Mouse (Mus musculus) lung, postnatal 36 days (tissue): ENCODE measurements at regions not wholly inside any gene's neighbourhood (a gene's known extent, or its start where the extent isn't known, plus 50 kb on each side); places are given as distances from the start of the nearest gene placed in this dataset.

Experiments
- DNase-seq: peaks from one replicate; pipeline ENCODE4 v3.0.0; 2022; ENCODE audit warnings: mixed read lengths

- peak; percentile 38 for DNase-seq
Measured at GRCm38 (mm10) chr12:32653096-32653495, 166.2 kb upstream of the Nampt start.

DNA sequence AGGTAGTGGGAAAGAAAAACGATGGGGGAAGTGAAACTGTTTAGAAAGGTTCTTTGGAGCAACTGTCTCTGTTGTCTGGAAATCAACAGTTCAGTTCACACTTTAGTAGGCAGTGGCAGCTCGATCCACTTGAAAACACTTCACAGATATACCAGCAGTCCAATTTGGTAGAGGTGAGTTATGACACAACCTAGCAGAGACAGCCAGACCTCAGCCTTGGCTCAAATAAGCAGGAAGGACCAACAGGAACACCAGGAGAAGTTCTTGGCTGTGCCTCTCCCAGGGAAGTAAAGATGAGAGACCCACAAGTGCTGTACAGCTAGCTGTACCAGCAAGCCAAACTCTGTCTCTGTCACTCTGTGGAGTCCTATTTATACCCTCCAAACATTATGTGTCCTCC lies 163.2 kb upstream of the Nampt start:
- no peak for DNase-seq

- peak; percentile 22 for DNase-seq
Measured at GRCm38 (mm10) chr12:32661782-32662413, 157.4 kb upstream of the Nampt start.

GRCm38 (mm10) chr12:32666040-32666439 lies 153.3 kb upstream of the Nampt start:
- DNase-seq = peak; percentile 50

- DNase-seq = no peak
Measured at GRCm38 (mm10) chr12:32677908-32678307, 141.4 kb upstream of the Nampt start.

- peak; percentile 41 for DNase-seq
Measured at GRCm38 (mm10) chr12:32678756-32679155, 140.6 kb upstream of the Nampt start.

DNA sequence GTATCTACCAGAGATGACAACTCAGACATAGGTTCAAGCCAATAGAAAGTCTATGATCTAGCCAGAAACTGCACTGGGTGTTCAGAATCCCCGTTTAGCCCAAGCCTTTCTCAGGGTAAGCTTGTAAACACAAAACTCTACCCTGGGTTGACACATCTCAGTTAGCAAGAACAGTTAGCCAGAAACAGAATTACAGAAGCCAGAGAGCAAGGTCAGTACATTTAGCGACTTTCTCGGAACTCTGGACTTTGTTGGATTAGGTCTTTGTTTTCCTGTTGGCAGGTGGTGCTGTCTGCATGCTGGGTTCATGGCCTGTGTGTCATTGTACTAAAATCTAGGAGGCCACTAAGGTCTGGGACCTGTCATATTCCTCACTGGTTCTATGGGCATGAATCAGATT lies 137.4 kb upstream of the Nampt start:
- peak; percentile 12 for DNase-seq

DNA sequence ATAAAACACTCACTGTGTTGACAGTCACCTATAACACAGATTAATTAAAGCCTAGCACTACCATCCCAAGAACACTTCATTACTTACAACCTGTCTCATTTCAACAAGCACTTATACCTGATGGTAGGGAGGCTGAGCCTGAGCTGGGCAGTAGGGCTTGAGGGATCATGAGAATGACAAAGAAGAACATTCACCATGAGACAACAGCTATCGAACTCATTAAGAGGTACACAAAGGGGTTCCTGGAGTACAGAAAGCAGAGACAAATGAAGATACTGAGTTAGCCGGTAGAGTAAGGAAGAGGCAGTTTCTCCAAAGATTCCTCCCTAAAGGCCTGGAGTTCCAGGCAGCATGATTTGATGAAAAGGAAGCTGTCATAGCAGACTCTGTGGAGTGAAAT lies 136.0 kb upstream of the Nampt start:
- no peak for DNase-seq

DNA sequence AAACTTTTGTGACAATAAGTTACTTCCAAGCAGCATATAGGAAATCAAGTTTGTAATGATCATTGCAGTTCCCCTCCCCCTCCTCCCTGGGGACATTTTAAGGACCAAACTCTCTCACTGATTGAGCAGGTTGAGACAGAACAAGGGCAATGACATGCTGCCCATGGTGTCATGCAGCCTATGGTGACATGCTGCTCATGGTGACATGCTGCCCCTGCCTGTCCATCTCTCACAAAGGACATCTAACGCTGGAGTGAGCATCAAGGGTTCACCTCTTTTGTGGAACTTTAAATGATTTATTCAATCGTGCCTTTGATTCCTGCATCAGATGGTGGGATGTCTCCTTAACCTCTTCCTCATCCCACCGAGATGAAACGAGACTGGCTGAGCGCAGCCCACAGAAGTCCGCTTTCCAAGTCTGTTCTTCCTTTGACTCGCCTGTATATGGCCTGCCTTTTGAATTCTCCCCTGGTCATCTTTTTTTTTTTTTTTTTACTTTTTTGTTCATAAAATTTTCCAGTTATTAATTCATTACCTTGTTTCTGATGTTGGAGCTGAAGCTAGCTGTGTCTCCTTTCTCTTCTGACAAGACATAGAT lies 133.5 kb upstream of the Nampt start:
- no peak for DNase-seq

- peak; percentile 50 for DNase-seq
Measured at GRCm38 (mm10) chr12:32689361-32689760, 130.0 kb upstream of the Nampt start.

DNA sequence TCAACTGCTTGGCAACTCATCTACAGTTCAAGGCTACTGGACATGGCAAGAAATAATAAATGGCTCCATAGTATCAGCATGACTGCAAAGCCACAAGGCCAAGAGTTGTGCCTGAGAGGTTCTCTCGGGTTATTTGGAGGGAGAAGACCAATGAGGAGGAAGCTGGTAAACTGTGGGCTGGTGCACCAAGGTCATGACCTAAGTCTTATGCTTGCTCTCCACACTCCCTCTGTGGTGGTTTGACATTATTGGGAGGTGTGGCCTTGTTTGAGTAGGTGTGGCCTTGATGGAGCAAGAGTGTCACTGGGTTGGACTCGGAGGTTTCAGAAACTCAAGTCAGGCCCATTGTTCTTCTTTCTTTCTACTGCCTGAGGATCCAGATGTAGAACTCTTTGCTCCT lies 129.2 kb upstream of the Nampt start:
- DNase-seq = no peak

GRCm38 (mm10) chr12:32692081-32692819 lies 127.1 kb upstream of the Nampt start:
- peak; percentile 70 for DNase-seq

DNA sequence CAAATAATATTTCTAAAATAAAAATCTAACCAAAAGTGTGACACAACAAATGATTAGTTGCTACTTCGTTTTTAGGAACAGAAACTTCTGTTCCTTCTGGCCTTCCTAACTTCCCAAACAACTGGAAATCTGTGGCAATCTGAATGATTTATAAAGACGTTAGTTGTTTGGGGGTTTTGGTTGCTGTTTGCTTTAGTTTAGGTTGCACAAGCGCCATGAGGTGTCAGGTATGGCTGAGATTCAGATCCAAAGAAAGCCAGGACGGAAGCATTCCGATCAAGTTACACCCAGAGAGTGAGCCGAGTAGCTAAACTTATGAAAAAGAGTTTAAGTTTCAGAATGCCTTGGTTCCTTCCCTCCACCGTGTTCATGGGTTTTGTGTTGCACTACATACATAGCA lies 126.4 kb upstream of the Nampt start:
- DNase-seq = peak; percentile 70

GRCm38 (mm10) chr12:32693678-32694077 lies 125.7 kb upstream of the Nampt start:
- DNase-seq = no peak

GRCm38 (mm10) chr12:32696832-32697231 lies 122.5 kb upstream of the Nampt start:
- no peak for DNase-seq

DNA sequence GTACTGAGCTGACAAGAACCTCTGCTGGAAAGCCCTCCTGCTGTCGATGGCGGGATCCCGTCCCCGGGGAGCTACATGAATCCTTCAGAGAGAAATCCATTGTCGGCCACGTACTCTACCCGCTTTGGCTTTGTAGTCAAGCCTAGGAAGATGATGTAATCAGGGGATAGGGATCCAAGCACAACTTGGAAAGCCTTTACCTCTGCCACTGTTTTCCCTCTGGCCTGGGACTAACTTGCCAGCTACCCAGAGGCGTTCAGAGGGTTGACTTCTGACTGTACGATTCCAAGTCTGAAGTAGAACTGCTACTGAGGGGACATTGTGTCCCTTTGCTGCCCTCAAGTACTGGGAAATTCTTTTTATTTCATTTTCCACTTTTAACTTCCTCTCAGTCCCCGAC lies 110.2 kb upstream of the Nampt start:
- DNase-seq = peak; percentile 8

- peak; percentile 95 for DNase-seq
Measured at GRCm38 (mm10) chr12:32717129-32717921, 102.0 kb upstream of the Nampt start.

- no peak for DNase-seq
Measured at GRCm38 (mm10) chr12:32719203-32719602, 100.1 kb upstream of the Nampt start.

GRCm38 (mm10) chr12:32724451-32725188 lies 94.7 kb upstream of the Nampt start:
- peak; percentile 65 for DNase-seq

DNA sequence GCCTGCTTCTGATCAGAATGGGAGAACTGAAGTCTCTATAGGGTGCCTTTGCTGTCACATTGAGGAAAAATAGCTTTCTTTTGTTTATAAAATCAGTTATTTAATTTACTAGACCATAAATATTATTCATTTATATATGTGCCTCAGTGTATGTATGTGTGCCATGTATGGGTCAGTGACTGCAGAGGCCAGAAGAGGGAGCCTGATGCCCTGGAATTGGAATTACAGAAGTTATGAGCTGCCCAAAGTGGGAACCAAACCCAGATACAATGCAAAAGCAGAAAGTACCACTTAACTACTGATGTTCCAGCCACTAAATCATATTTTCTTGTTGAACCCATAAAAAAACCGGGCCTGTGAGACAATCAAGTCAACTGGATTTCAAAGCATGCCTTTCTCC lies 91.8 kb upstream of the Nampt start:
- no peak for DNase-seq

DNA sequence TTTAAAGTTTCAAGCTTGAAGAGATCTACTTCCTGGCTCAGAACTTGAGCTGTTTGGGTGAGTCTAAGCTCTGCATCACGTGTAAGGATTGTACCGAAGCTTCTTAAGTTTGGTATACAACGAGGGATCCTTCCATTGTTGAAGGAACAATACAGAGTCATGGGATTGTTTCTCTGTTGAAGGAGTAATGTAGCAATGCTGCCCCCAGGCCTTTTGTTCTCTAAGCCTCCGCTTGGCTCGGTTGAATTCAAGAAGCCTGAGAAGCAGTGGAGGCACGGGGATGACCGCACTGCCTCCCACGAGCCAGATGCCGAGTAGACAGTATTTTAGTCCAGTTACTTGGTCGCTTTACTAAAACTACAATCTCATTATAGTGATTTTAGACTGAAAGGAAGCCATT lies 90.9 kb upstream of the Nampt start:
- no peak for DNase-seq

- DNase-seq = peak; percentile 55
Measured at GRCm38 (mm10) chr12:32735224-32735623, 84.1 kb upstream of the Nampt start.

GRCm38 (mm10) chr12:32741465-32741864 lies 77.9 kb upstream of the Nampt start:
- no peak for DNase-seq
